Mouse (Mus musculus) layer of hippocampus, adult 11-12 months (tissue): ENCODE measurements at regions not wholly inside any gene's neighbourhood (a gene's known extent, or its start where the extent isn't known, plus 50 kb on each side); places are given as distances from the start of the nearest gene placed in this dataset.
A peak's percentile ranks its signal among the peaks of the same experiment; 100 is the strongest.
"Not testable (repeated sequence)": the region's sequence is repeated elsewhere in the genome, so short reads cannot be mapped to it uniquely, and the experiment has no call there.

Source experiments
- DNase-seq: peaks from one replicate; pipeline ENCODE4 v3.0.0; 2022; ENCODE audit warnings: low spot score

DNA sequence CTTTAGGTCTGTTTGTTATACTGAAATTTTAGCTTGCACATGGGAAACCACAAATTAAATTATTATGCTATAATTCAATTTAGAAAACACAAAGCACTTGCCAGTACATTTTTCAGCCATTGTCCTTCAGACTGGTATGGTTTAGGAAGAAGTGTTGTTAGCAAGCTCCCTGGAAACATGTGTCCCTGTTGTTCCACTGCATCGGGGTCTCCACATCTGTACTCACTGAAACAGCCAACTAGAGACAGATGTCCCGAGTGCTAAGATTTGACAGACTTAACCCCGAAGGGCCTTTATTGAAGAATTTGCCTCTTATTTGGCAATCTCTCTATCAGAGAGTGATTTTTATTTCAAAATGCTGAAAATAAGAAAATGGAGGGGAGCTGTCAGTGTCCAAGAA is 362.6 kb downstream of the Rfpl4b start:
- no peak for DNase-seq

DNA sequence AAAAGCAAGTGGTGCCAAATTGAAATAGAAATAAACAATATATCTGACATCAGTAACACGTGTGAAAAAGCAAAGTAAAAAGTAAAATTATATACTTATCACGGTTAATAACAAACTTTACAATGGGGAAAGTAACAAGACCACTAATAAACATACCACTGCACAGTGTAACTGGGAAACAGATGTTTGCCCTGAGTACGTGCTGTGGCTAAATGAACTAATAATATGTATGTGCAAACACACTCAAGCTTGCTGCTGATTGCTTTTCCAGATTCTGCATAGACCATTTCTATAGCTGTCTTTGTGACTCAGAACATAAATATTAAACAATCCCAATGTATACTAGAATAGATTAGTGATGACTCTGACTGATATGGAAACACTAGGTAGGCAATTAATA is 363.2 kb downstream of the Rfpl4b start:
- DNase-seq = no peak

DNA sequence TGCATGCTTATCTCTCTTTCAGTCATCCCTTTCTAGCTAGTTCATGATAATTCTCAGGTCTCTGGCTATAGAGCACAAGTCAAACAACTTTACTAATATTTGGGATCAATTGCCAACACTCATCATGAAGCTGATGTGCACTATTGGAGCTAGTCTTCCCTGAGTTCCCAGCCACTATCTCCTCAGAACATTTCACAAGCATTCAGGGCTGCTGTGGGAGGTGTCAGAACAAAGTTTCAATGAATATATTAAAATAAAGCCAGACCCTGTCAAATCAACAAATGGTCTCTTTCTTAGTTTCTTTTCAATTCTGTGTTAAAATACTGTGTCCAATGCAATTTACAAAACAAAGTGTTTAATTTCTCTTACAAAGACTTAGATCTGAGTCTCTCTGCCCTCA is 364.8 kb downstream of the Rfpl4b start:
- no peak for DNase-seq

- no peak for DNase-seq
Observed at GRCm38 (mm10) chr10:38449263-38449662, 372.3 kb downstream of the Rfpl4b start.

DNA sequence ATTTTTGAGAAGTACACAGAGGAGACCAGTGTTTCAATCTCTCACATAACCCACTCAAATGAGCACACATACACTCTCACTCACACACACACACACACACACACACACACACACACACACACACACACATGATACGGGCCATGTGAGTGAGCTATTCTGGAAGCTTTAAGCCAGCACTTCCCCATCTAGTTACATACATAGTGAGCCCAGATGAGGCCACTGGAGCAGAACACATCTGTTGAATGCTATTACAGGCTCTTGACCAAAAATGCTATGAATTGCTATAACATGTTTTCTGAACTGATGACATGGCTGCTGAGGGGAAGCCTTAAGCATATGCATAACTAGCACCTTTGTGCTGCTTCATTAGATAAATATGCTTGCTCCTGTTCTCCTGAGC is 373.9 kb downstream of the Rfpl4b start:
- DNase-seq = no peak

- DNase-seq = peak; percentile 9
Observed at GRCm38 (mm10) chr10:38447256-38447655, 374.3 kb downstream of the Rfpl4b start.

DNA sequence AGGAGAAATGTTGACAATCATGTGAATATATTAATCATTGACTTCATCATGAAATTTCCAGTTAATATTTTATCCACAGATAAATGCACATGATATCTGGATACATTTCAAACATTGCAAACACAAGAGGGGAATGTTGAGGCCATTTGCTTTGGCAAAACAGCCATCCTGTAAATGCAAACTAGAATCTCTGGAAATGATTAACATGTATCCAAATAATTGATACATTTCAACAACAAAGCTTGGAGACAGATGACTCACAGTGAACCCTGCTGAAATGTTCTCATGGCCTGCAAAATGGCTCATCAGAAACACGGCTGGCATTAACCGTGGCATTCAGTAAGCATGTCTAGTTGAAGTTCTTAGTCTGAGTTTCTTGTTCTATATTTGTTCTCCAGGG is 382.3 kb downstream of the Rfpl4b start:
- DNase-seq = no peak

DNA sequence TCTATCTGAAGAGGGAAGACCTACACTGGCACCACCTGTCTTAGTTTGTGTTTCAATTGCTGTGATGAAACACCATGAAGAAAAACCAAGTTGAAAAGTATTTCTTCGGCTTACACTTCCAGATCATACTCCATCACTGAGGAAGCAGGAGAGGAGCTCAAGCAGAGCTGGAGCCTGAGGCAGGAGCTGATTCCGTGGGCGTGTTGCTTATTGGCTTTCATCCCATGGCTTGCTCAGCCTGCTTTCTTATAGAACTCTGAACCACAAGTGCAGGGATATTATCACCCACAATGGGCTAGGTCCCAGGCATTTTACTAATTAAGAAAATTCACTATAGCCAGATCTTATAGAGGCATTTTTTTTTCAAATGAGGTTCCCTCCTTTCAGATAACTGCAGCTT is 384.7 kb downstream of the Rfpl4b start:
- DNase-seq = no peak

DNA sequence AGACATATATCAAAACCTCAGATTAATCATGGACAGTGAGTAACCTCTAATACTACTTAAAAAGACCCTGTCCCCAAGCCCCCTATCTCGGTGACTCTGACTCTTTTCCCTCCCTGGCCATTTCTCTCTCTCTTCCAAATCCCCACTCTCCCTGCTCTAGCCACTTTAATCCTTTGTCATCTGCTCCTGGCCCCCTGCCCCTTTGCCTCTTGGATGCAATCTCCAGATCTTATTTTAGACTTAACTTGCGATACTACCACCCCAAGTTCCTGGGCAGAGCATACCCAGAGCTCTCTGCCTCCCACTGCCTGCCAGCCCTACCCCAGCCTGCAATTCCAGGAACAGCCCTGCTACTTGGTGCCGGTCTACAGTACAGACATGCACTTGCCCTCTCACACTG is 400.0 kb downstream of the Rfpl4b start:
- DNase-seq = no peak

GRCm38 (mm10) chr10:38419771-38420170 is 401.8 kb downstream of the Rfpl4b start:
- DNase-seq = no peak

DNA sequence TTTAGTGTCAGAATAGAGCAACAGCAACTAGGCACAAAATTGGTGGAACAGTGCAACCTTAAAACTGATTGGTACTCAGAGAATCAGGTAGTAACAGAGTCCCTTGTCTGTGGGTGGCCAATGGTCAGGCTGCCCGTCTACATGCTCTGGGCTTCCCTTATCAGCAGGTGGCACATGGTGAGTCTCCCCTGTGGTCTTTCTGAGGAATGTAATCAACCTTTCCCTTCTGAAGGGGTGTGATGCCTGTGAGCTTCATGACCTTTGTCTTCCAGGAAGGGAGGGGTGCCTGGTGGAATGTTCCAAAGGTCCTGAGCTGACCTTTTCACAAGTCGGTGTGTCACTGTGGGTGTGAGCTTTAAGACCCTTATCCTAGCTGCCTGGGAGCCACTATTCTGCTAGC is 438.4 kb downstream of the Rfpl4b start:
- no peak for DNase-seq

DNA sequence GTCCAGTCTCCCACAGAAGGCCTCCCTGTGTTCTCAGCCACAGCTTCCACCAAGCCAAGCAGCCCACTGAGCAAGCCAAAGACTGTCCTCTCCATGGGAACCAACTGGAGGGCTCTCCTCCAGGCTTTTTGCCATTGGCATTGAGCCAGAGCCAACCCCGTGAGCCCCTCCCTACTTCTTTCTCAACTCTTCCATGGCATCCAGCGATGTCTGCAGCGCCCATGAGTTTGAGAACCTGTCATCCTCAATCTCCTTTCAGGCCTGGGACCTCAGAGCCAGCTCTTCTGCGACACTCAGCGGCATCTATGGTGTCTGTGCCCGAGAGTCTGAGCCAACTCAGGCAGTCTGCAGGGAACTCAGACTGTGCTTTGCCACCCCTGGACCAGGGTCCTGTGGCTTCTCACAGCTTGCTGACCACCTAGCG is 439.7 kb downstream of the Rfpl4b start:
- DNase-seq = peak; percentile 8

DNA sequence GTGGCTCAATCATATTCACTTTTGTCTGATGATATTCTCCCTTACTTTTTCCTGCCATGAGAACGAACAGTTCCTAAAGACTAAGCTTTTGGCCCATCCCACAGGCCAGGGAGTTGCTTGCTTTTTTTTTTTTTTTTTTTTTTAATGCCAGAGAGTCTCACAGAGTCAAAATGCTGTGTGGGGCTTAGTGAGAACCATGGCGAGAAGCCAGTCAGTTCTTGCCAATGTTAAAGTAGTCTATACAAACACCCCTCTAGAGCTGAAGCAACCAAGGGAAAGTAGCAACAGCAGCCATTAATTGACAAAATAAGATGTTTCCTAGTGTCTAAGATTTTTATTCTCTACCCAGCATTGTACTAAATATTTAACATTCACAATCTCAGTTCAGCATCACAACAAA is 441.2 kb downstream of the Rfpl4b start:
- no peak for DNase-seq

- no peak for DNase-seq
Observed at GRCm38 (mm10) chr10:38366776-38367175, 454.8 kb downstream of the Rfpl4b start.

DNA sequence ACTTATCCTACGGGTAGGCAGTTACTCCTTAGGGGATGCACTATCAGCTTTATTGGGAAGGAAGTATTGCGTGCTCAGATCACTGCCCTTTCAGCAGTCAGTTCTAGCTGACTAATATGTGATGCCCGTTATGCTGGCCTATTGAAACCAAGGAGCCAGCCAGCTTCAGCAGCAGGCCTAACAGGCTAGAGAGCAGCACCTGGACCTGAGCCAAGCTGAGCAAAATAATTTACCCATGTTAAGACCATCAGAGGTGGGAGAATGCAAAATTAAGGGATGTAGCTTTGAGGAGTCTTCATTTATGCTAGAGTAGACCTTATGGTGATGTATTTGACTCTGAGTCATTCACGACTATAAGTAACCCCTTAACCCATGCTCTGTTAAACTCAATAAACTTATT is 456.7 kb downstream of the Rfpl4b start:
- no peak for DNase-seq

DNA sequence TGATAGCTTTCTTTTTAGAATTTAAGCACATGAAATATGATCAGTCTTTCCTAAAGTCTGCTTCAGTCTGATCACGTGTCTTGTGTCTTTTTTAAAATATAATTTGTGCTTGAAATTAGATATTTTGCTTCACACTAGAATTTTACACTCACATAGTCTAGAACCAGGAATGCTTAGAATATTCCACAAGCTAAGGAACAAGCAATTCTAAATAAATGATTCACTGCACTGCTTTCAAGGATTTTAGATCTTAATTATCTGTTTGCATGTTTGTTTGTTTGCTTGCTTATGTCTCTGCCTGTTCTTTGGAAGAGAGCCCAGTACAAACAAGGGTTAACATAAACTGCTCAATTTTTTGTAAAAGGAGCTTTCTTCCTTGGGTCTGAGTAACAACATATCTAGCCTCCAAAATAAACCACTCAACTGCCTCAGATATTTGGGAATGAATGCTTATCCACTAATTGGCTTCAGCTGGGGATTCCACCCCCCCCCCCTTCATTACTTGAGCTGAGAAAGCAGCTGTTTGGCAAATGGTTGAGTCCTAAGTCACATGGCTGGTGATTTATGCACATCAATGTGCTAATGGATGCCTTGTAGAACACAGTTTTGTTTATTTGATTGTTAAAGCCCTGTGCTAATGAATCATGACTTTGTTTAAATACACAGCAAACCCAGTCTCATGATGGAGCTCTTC is 463.9 kb downstream of the Rfpl4b start:
- peak; percentile 6 for DNase-seq

GRCm38 (mm10) chr10:38353973-38354372 is 467.6 kb downstream of the Rfpl4b start:
- DNase-seq = no peak

GRCm38 (mm10) chr10:38353526-38353925 is 468.1 kb downstream of the Rfpl4b start:
- DNase-seq = no peak

- DNase-seq = not testable (repeated sequence)
Observed at GRCm38 (mm10) chr10:38347029-38347428, 474.6 kb downstream of the Rfpl4b start.

- no peak for DNase-seq
Observed at GRCm38 (mm10) chr10:38340406-38341175, 481.0 kb downstream of the Rfpl4b start.

DNA sequence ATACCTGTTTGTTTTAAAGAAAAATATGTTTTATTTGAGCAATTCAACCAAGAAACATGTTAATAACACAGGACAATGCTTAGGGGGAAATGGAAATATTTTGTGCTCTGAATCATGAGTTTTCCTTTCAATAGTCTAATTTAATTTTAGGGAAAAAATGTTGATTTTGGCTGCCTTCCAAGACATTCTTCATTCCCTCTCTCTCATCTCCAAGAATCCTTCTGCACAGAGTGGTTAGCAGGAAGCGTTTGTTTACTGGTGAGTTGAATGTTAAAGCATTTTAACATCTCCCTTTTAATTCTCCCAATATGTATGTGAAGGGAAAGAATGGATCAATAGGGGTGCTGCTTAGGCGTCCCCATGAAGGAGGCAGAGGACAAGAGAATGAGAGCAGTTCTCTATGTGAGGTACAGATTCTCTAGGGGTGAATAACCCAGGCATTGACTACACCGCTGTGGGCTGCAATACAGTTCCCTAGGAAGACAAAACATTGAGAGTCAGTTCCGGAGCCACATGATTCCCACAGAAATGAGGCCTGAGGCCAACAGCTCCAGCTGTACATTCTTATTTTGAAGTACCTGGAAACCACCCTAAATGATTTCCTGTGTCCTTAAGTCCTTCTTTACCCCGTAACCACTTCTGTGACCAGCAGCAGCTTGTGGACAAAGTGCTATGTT is 512.7 kb downstream of the Rfpl4b start:
- no peak for DNase-seq

- DNase-seq = no peak
Observed at GRCm38 (mm10) chr10:38295724-38296123, 525.9 kb downstream of the Rfpl4b start.

DNA sequence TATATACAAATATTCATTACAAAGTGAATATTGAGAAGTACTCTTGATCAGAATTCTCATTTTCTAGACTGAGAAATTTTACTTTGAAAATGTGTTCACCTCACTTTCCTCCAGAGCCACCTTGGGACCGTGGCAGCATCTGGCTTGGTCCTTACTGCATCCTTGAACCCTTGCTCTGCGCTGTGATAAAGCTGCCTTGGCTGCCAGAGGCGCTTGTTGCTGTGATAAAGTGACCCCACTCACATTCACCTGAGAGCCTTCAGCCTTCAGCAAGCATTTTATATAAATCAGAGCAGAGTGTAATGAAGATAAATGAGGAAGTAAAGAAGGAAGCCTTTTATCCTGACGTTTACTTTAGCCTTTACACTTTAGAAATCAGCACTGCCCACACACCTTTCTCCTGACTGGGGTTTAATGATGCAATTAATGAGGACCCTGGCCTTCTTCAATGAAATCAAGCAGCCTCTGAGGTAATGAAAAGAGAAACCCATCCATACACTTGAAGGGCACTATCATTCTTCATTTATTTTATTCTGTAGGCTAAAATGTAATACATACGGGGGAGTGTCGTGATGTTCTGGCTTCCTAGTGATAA is 532.8 kb downstream of the Rfpl4b start:
- DNase-seq = no peak
